Mouse (Mus musculus): ENCODE results near the gene Prlr.

GRCm38 (mm10) chr15:10330626-10331025 is 153.6 kb downstream of the Prlr start:
- TF ChIP-seq EP300 (IDR thresholded peaks at IDR 0.05; ENCODE audit: low read depth in 1 of 2, low read length in 2 of 2) = no peak
- no peak for TF ChIP-seq MAFK (IDR thresholded peaks at IDR 0.05; ENCODE audit: borderline replicate concordance, low read depth, low read length)
- TF ChIP-seq ZNF384 (IDR thresholded peaks at IDR 0.05; ENCODE audit: low read depth, low read length) = no peak

All from MEL (cell line).